Mouse (Mus musculus): ENCODE measurements around the gene Unc119.

Unc119 gene

GRCm38 (mm10) chr11:78344328-78344889, 1.1 kb downstream of the Unc119 start:
- DNase-seq (ENCODE audit: low read depth, low spot score), result no peak

GRCm38 (mm10) chr11:78344890-78345715, 1.8 kb downstream of the Unc119 start:
- DNase-seq (ENCODE audit: low read depth, low spot score), result no peak

- no peak for DNase-seq (ENCODE audit: low read depth, low spot score)
Observed at GRCm38 (mm10) chr11:78345801-78346200, 2.5 kb downstream of the Unc119 start.

GRCm38 (mm10) chr11:78346326-78347069, 3.2 kb downstream of the Unc119 start:
- DNase-seq (ENCODE audit: low read depth, low spot score), result no peak

- DNase-seq (ENCODE audit: low read depth, low spot score), result no peak
Observed at GRCm38 (mm10) chr11:78347070-78347754, 3.9 kb downstream of the Unc119 start.

GRCm38 (mm10) chr11:78347908-78348307, 4.6 kb downstream of the Unc119 start:
- DNase-seq (ENCODE audit: low read depth, low spot score), result no peak

GRCm38 (mm10) chr11:78348474-78348873, 5.2 kb downstream of the Unc119 start:
- DNase-seq (ENCODE audit: low read depth, low spot score), result no peak

GRCm38 (mm10) chr11:78349441-78350358, 6.4 kb downstream of the Unc119 start:
- no peak for DNase-seq (ENCODE audit: low read depth, low spot score)

GRCm38 (mm10) chr11:78353081-78353480, 9.8 kb downstream of the Unc119 start:
- DNase-seq (ENCODE audit: low read depth, low spot score), result no peak

- no peak for DNase-seq (ENCODE audit: low read depth, low spot score)
Observed at GRCm38 (mm10) chr11:78354905-78355304, 11.6 kb downstream of the Unc119 start.

GRCm38 (mm10) chr11:78355471-78356238, 12.4 kb downstream of the Unc119 start:
- DNase-seq (ENCODE audit: low read depth, low spot score), result no peak

- no peak for DNase-seq (ENCODE audit: low read depth, low spot score)
Observed at GRCm38 (mm10) chr11:78358330-78359007, 15.2 kb downstream of the Unc119 start.

GRCm38 (mm10) chr11:78360125-78360788, 17.0 kb downstream of the Unc119 start:
- DNase-seq (ENCODE audit: low read depth, low spot score), result no peak

GRCm38 (mm10) chr11:78360789-78361131, 17.5 kb downstream of the Unc119 start:
- no peak for DNase-seq (ENCODE audit: low read depth, low spot score)

GRCm38 (mm10) chr11:78363309-78364007, 20.2 kb downstream of the Unc119 start:
- no peak for DNase-seq (ENCODE audit: low read depth, low spot score)

- DNase-seq (ENCODE audit: low read depth, low spot score), result no peak
Observed at GRCm38 (mm10) chr11:78364103-78364502, 20.8 kb downstream of the Unc119 start.

GRCm38 (mm10) chr11:78367456-78368225, 24.4 kb downstream of the Unc119 start:
- DNase-seq (ENCODE audit: low read depth, low spot score), result no peak

- DNase-seq (ENCODE audit: low read depth, low spot score), result no peak
Observed at GRCm38 (mm10) chr11:78370389-78370788, 27.1 kb downstream of the Unc119 start.

Data from brain, embryonic 18.5 days (tissue).